Mouse (Mus musculus) macrophage (primary cell): ENCODE data around the gene Derl3. TPM values are rescaled to one million over a fixed set of nuclear protein-coding genes. Genes with fewer than 3 reads are reported as not detected.
A peak's percentile ranks its signal among the peaks of the same experiment; 100 is the strongest.
"Not testable (repeated sequence)": the region's sequence is repeated elsewhere in the genome, so short reads cannot be mapped to it uniquely, and the experiment has no call there.

ENCODE experiments used
- H3K27ac ChIP-seq: fragments of 350-480 bp; formaldehyde crosslinking; 2 replicates; pipeline ENCODE4 v1.9.0; 2021
- H3K36me3 ChIP-seq: fragments of 350-480 bp; formaldehyde crosslinking; 2 replicates; pipeline ENCODE4 v1.9.0; 2021; ENCODE audit errors: inconsistent target
- H3K4me3 ChIP-seq: fragments of 350-480 bp; formaldehyde crosslinking; 2 replicates; pipeline ENCODE4 v1.9.0; 2021; ENCODE audit errors: inconsistent target
- H3K79me2 ChIP-seq: fragments of 350-480 bp; formaldehyde crosslinking; 2 replicates; pipeline ENCODE4 v1.9.0; 2021; ENCODE audit errors: inconsistent target
- WGBS: methylation state at CpG from one replicate; pipeline ENCODE4 v1.1.7; 2026; ENCODE audit warnings: inconsistent platforms; ENCODE audit not compliant: missing documents; 5-methylcytosine and 5-hydroxymethylcytosine counted together
- polyA plus RNA-seq: library from polyadenylated mRNA; stranded (reverse); fragments of 250-400 nt; gene quantifications from 3 replicates; pipeline ENCODE4 v1.2.4, GENCODE M21; 2018; ENCODE audit warnings: inconsistent platforms

Derl3 gene
- polyA plus RNA-seq, 1 experiment from 2014 or later, result not detected

DNA sequence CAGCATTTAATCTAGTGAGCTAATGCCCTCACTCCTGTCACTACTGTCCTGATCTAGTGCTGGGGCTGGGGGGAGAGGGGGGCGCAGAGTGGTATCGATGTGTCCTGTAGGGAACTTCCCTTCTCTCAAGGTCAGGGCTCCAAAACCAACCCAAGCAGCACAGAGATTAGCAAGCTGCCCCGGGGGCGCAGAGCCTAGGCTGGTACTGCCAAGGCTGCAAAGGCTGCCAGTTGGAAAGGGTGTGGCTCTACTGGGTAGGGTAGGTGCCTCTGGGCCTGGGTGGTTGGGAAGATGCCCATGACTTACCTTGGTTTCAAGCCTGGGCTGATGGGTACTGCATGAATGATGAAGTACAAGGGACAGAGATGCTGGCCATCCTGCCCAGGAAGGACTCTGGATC lies 35.6 kb upstream of the Derl3 start:
- no peaks in the 10 kb centered on the region for H3K36me3 ChIP-seq
- WGBS, result 94% methylated on average over 4 of the region's 4 CpGs
- no peak overlapping the region for H3K4me3 ChIP-seq
- H3K27ac ChIP-seq, result no peak overlapping the region
- no peaks in the 10 kb centered on the region for H3K79me2 ChIP-seq

GRCm38 (mm10) chr10:75859107-75859746 lies 34.0 kb upstream of the Derl3 start:
- Histone ChIP-seq H3K79me2 (no peaks in the 10 kb centered on the region), H3K27ac (peak overlapping the region; percentile 70), H3K4me3 (peak overlapping the region; percentile 49), H3K36me3 (no peaks in the 10 kb centered on the region)
- WGBS, result 4% methylated on average over 20 of the region's 27 CpGs

DNA sequence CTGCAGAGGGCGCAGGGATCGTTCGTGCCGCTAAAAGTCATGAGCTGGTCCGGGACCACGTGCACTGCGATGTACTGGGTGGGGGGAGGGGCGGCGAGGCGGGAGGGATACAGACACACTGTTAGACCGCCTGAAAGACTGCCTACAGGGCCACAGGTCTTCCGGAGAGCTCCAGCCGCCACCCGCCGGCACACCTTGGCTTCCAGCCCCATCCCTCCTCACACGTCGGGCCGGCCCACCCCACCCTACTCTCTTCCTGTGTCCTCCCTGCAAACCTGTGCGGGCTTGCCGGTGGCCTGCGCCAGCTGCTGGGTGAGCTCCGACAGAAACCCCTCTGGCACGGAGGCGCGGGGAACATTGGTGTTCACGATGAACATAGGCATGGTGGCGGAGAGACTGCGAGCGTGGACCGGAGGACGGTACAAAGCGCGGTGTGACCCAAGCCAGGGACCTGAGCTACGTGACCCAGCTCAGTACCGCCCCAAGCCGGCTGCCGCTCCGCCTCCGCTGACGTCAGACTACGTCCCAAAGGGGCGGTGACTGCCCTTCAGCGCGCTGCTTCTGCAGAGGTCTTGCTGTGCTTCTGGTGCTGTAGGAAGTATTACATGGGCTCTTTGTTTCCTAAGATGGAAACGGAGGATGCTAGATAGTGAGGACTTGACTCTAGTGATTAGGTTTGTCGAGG lies 33.3 kb upstream of the Derl3 start, which contains the start of gene Mif:
Gene Mif, minus strand, starts transcription at position 455 of the 685 bp plus-strand sequence.
- 1% methylated on average over 34 of the region's 46 CpGs for WGBS
- H3K27ac ChIP-seq, result peak within 1 kb of the TSS; percentile 70
- H3K4me3 ChIP-seq, result peak within 1 kb of the TSS; percentile 49
- not testable (repeated sequence) for H3K79me2 ChIP-seq, H3K36me3 ChIP-seq

DNA sequence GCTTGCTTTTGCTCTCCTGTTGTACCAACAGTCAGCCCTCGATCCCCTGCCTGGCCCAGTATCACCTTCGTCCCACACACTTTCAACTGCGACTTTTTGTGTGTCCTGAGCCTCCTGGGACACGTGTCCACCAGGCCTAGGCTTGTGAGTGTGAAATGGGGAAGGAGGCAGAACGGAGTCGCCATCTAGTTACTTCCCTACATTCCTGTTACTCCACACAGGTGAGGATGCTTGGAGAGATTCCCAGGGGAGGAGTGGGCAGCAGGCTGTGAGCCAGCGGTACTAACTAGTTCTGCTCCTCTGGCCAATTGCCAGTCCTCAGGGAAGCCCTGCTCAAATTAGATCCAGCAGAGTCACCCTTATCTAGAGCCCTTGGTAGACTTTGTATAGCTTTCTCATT lies 32.5 kb upstream of the Derl3 start:
- no peak overlapping the region for H3K27ac ChIP-seq
- 60% methylated on average over 7 of the region's 7 CpGs for WGBS
- no peaks in the 10 kb centered on the region for H3K36me3 ChIP-seq
- no peak overlapping the region for H3K4me3 ChIP-seq
- no peaks in the 10 kb centered on the region for H3K79me2 ChIP-seq

- 92% methylated on average over 5 of the region's 5 CpGs for WGBS
- no peaks in the 10 kb centered on the region for H3K36me3 ChIP-seq
- no peak overlapping the region for H3K4me3 ChIP-seq
- no peaks in the 10 kb centered on the region for H3K79me2 ChIP-seq
- H3K27ac ChIP-seq, result no peak overlapping the region
Observed at GRCm38 (mm10) chr10:75861587-75861986, 31.6 kb upstream of the Derl3 start.

DNA sequence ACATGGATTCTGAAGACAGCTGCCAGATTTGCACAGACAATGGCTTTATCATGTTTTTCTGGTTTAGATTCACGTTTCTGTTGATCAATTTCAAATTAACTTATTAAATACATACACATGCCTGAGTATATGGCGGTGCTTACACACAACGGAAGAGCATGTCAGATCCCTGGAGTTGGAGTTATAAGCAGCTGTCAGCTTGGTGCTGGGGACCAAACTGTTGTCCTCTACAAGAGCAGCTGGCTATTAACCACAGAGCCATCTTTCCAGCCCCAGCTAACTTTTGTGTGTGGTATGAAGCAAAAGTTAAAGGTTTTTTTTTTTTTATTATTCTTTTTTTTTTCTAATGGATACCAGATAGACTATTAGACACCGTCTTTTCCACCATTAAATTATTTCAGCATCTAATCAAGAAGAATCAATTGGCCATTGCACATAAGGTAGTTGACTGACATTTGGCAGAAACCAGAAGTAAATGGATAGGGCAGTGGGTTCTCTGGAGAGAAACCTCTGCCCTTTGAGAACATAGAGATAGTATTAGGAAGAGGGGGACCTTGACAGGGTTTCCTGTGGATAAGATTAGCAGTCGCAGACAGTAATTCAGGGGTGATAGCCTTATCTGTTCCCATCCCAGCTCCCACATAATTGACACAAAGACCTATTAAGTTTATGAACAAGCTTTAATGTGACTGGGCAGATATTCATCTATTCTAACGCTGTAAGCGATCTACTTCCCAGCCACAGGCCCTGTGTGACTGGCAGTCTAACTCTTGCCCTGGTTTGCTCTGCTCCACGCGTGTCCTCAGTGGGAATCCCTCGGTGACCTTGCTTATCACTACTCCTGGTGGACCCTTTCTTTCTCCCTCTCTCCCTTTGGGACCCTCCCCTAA lies 20.9 kb upstream of the Derl3 start:
- Histone ChIP-seq H3K27ac (no peak overlapping the region), H3K79me2 (no peaks in the 10 kb centered on the region), H3K4me3 (peak overlapping the region; percentile 8; the same call in 1 of the 2 replicates), H3K36me3 (no peaks in the 10 kb centered on the region)
- WGBS, result 55% methylated on average over 10 of the region's 10 CpGs

- Histone ChIP-seq H3K36me3 (no peaks in the 10 kb centered on the region), H3K79me2 (no peaks in the 10 kb centered on the region), H3K4me3 (peak overlapping the region; percentile 8; the same call in 1 of the 2 replicates), H3K27ac (no peak overlapping the region)
- 9% methylated on average over 11 of the region's 11 CpGs for WGBS
Observed at GRCm38 (mm10) chr10:75872915-75873542, 20.2 kb upstream of the Derl3 start.

- Histone ChIP-seq H3K27ac (no peak overlapping the region), H3K79me2 (no peaks in the 10 kb centered on the region), H3K4me3 (no peak overlapping the region), H3K36me3 (no peaks in the 10 kb centered on the region)
- 73% methylated on average over 10 of the region's 10 CpGs for WGBS
Observed at GRCm38 (mm10) chr10:75873543-75874170, 19.6 kb upstream of the Derl3 start.

- no peak overlapping the region for H3K27ac ChIP-seq
- WGBS, result 95% methylated on average over 3 of the region's 3 CpGs
- H3K79me2 ChIP-seq, result no peaks in the 10 kb centered on the region
- H3K4me3 ChIP-seq, result no peak overlapping the region
- no peaks in the 10 kb centered on the region for H3K36me3 ChIP-seq
Observed at GRCm38 (mm10) chr10:75878836-75879235, 14.4 kb upstream of the Derl3 start.

GRCm38 (mm10) chr10:75880351-75880750 lies 12.9 kb upstream of the Derl3 start:
- Histone ChIP-seq H3K79me2 (no peaks in the 10 kb centered on the region), H3K4me3 (no peak overlapping the region), H3K27ac (no peak overlapping the region), H3K36me3 (no peaks in the 10 kb centered on the region)
- 92% methylated on average over 10 of the region's 10 CpGs for WGBS

DNA sequence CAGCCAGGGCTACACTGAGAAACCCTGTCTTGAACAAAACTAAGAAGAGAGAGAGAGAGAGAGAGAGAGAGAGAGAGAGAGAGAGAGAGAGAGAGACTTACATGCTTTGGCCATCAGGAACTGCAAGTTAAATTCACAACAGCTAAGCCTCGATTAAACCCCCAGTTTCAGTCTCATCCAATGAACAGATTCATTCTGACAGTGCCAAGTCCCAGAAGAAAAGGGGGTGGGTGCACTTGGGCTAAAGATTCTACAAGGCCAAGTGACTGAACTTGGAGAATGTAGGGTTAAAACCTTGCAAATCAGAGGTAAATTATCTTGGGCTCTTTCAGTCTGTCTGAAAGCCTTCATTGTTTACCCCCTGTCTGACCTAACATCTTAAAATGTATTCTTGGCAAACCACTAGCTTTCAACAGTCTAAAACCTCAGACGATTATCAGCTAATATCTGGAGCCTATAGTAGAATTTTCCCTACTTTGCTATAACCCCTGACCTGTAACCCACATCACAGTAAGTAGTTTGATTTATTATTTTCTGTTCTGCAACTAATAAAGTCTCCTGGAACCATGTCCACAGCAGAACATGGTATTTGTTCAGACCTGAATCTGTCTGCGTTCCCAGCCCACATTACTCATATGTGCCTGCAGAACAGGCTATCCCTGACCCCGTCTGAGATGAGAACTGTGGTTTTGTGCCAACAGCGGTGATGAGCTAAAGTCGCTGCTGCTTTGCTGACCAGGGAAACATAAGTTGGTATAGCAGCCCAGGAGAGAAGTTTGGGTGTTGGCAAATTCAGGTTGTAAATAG lies 12.2 kb upstream of the Derl3 start:
- no peak overlapping the region for H3K27ac ChIP-seq
- 70% methylated on average over 6 of the region's 6 CpGs for WGBS

GRCm38 (mm10) chr10:75881578-75882432 lies 11.4 kb upstream of the Derl3 start:
- 81% methylated on average over 20 of the region's 20 CpGs for WGBS
- no peaks in the 10 kb centered on the region for H3K36me3 ChIP-seq
- no peak overlapping the region for H3K4me3 ChIP-seq
- no peak overlapping the region for H3K27ac ChIP-seq
- no peaks in the 10 kb centered on the region for H3K79me2 ChIP-seq

More for the DNA sequence above, 12.2 kb upstream of the Derl3 start:
- no peak overlapping the region for H3K4me3 ChIP-seq
- H3K36me3 ChIP-seq, result no peaks in the 10 kb centered on the region
- no peaks in the 10 kb centered on the region for H3K79me2 ChIP-seq
